Mouse (Mus musculus) intestine, embryonic 15.5 days (tissue): Measurements from ENCODE around the gene Csrp3. TPM values are rescaled to one million over a fixed set of nuclear protein-coding genes. Genes with fewer than 3 reads are reported as not detected.
A peak's percentile ranks its signal among the peaks of the same experiment; 100 is the strongest.

Experiments
- ATAC-seq: fragments of 200-750 bp; cut with Nextera tagmentation; 2 replicates; pipeline ENCODE4 v1.8.0; 2017; ENCODE audit warnings: moderate TSS enrichment, moderate library complexity
- H3K27ac ChIP-seq: fragments of 300-500 bp; sonication (generic); 2 replicates; pipeline ENCODE4 v1.5.1; 2015; ENCODE audit warnings: mild to moderate bottlenecking, inconsistent platforms
- H3K27me3 ChIP-seq: fragments of 300-500 bp; sonication (generic); replicated peaks from 2 replicates; pipeline ENCODE4 v1.6.1; 2015; ENCODE audit warnings: inconsistent platforms
- H3K36me3 ChIP-seq: fragments of 300-500 bp; sonication (generic); 2 replicates; pipeline ENCODE4 v1.6.1; 2015; ENCODE audit warnings: inconsistent platforms
- H3K4me1 ChIP-seq: fragments of 300-500 bp; sonication (generic); replicated peaks from 2 replicates; pipeline ENCODE4 v1.6.1; 2015; ENCODE audit warnings: inconsistent platforms
- H3K4me2 ChIP-seq: fragments of 300-500 bp; sonication (generic); replicated peaks from 2 replicates; pipeline ENCODE4 v1.6.1; 2015; ENCODE audit warnings: mild to moderate bottlenecking, inconsistent platforms
- H3K4me3 ChIP-seq: fragments of 300-500 bp; sonication (generic); replicated peaks from 2 replicates; pipeline ENCODE4 v1.5.1; 2015; ENCODE audit warnings: inconsistent platforms
- H3K9ac ChIP-seq: fragments of 300-500 bp; sonication (generic); 2 replicates; pipeline ENCODE4 v1.6.1; 2015; ENCODE audit warnings: inconsistent platforms
- H3K9me3 ChIP-seq: fragments of 300-500 bp; sonication (generic); 2 replicates; pipeline ENCODE4 v1.6.1; 2016; ENCODE audit warnings: inconsistent platforms
- WGBS: fragments of 180-500 bp; shearing (Covaris S2); methylation state at CpG from one replicate; pipeline ENCODE4 v1.1.7; 2015; 5-methylcytosine and 5-hydroxymethylcytosine counted together
- polyA plus RNA-seq: library from polyadenylated mRNA; unstranded; fragments of >200 nt; fragmentation: Nextera tagmentation; extraction: Ambion mirVana; gene quantifications from 2 replicates; pipeline ENCODE4 v1.2.1, GENCODE M21; 2015

The Csrp3 gene
- polyA plus RNA-seq, 1 experiment from 2014 or later = 0.94 TPM

DNA sequence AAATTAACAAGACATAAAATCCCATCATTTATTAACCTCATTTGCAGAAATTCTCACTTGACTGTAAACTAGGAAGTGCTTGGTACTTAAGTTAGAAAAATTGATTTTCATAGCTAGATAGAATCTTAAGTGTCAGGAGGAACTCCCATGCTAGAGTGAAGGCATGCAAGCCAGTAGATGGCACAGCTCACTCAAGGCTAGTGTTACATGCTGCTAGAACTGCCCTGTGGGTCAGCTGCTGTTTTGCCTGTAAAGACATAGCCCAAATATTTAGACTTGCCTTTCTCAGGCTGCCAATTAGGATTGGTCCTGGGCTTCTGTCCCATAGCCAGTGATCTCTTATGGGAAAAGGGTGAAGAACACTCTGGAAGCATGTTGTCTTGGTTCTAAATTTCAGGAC is 35.5 kb downstream of the Csrp3 start:
- Histone ChIP-seq H3K4me2 (no peak overlapping the region), H3K27ac (no peak overlapping the region), H3K36me3 (0 out of 2 replicates have a peak, but pooled peaks cover 7% of the 10 kb centered on the region)

DNA sequence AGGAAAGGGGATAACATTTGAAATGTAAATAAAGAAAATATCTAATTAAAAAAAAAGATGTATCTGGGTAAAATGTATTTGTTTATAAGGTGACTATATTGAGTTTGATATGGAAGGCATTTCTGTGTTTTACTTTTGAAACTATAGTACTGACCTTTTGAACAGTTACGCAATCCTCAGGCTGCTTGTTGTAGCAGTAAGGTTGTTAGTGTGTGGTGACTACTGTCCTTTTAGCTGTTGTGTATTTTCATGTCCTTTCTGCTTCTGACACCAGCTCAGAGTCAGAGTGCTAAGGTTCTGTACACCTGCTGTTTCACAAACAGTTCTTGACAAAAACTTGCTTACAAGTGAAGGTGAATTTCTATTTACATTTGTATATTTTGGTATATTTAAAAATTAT is 37.2 kb downstream of the Csrp3 start:
- H3K36me3 ChIP-seq = 0 out of 2 replicates have a peak, but pooled peaks cover 11% of the 10 kb centered on the region
- 93% methylated on average over 1 of the region's 1 CpGs for WGBS
- H3K27me3 ChIP-seq = no peaks in the 10 kb centered on the region
- no peak overlapping the region for H3K9ac ChIP-seq
- no peak for ATAC-seq
- no peaks in the 10 kb centered on the region for H3K4me1 ChIP-seq
- H3K4me2 ChIP-seq = no peak overlapping the region
- no peaks in the 10 kb centered on the region for H3K9me3 ChIP-seq
- H3K4me3 ChIP-seq = no peak overlapping the region
- H3K27ac ChIP-seq = no peak overlapping the region

More for the DNA sequence above, 35.5 kb downstream of the Csrp3 start:
- ATAC-seq = 0 out of 2 replicates have a peak, but pooled peaks have one; percentile 34
- Histone ChIP-seq H3K4me1 (no peaks in the 10 kb centered on the region), H3K27me3 (no peaks in the 10 kb centered on the region), H3K4me3 (no peak overlapping the region), H3K9ac (no peak overlapping the region), H3K9me3 (no peaks in the 10 kb centered on the region)

- no peak overlapping the region for H3K4me3 ChIP-seq
- no peaks in the 10 kb centered on the region for H3K9me3 ChIP-seq
- H3K9ac ChIP-seq = no peak overlapping the region
- H3K36me3 ChIP-seq = 0 out of 2 replicates have a peak, but pooled peaks cover 14% of the 10 kb centered on the region
- no peaks in the 10 kb centered on the region for H3K4me1 ChIP-seq
- ATAC-seq = no peak
- WGBS = 86% methylated on average over 4 of the region's 4 CpGs
- no peak overlapping the region for H3K4me2 ChIP-seq
- no peak overlapping the region for H3K27ac ChIP-seq
- no peaks in the 10 kb centered on the region for H3K27me3 ChIP-seq
Measured at GRCm38 (mm10) chr7:48806587-48806986, 41.2 kb downstream of the Csrp3 start.

GRCm38 (mm10) chr7:48803381-48803780 is 44.5 kb downstream of the Csrp3 start:
- Histone ChIP-seq H3K4me2 (no peak overlapping the region), H3K27me3 (no peaks in the 10 kb centered on the region), H3K4me3 (no peak overlapping the region), H3K36me3 (0 out of 2 replicates have a peak, but pooled peaks cover 14% of the 10 kb centered on the region), H3K9me3 (no peaks in the 10 kb centered on the region), H3K27ac (no peak overlapping the region), H3K9ac (no peak overlapping the region), H3K4me1 (no peaks in the 10 kb centered on the region)
- no peak for ATAC-seq
- WGBS = 90% methylated on average over 7 of the region's 7 CpGs

- no peak overlapping the region for H3K4me2 ChIP-seq
- H3K4me3 ChIP-seq = no peak overlapping the region
- H3K27ac ChIP-seq = no peak overlapping the region
- H3K9me3 ChIP-seq = no peaks in the 10 kb centered on the region
- 67% methylated on average over 3 of the region's 3 CpGs for WGBS
- H3K4me1 ChIP-seq = peaks cover 2% of the 10 kb centered on the region; the same call in 1 of the 2 replicates
- no peaks in the 10 kb centered on the region for H3K27me3 ChIP-seq
- ATAC-seq = 0 out of 2 replicates have a peak, but pooled peaks have one; percentile 27
- no peak overlapping the region for H3K9ac ChIP-seq
- no peaks in the 10 kb centered on the region for H3K36me3 ChIP-seq
Measured at GRCm38 (mm10) chr7:48795130-48795529, 52.7 kb downstream of the Csrp3 start.

DNA sequence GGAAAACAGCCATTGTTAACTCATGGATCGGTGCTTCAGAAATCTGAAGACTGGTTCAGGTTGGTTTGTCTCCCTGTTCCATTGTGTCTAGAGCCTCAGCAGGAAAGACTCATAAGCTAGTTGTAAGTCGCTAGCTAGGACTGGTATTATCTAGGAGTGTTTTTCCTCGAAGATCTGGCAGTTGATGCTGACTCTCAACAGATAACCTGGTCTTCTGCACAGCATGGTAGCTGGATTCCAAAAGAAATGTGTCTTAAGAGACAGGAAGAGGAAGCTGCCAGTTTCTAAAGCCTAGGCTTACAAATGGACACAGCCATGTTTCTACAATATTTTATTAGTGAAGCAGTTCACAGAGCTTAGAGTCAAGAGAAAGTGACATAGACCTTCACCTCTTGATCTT is 56.4 kb downstream of the Csrp3 start:
- Histone ChIP-seq H3K9ac (no peak overlapping the region), H3K36me3 (no peaks in the 10 kb centered on the region), H3K4me3 (no peak overlapping the region), H3K4me2 (no peak overlapping the region), H3K4me1 (no peaks in the 10 kb centered on the region; the same call in 1 of the 2 replicates), H3K9me3 (no peaks in the 10 kb centered on the region), H3K27me3 (no peaks in the 10 kb centered on the region), H3K27ac (no peak overlapping the region)
- 81% methylated on average over 3 of the region's 3 CpGs for WGBS
- no peak for ATAC-seq

GRCm38 (mm10) chr7:48790117-48790516 is 57.7 kb downstream of the Csrp3 start:
- no peaks in the 10 kb centered on the region; the same call in 1 of the 2 replicates for H3K4me1 ChIP-seq
- H3K27me3 ChIP-seq = no peaks in the 10 kb centered on the region
- peak overlapping the region; percentile 70 for H3K4me2 ChIP-seq
- no peaks in the 10 kb centered on the region for H3K36me3 ChIP-seq
- no peak for ATAC-seq
- WGBS = 64% methylated on average over 4 of the region's 4 CpGs
- no peaks in the 10 kb centered on the region for H3K9me3 ChIP-seq
- H3K27ac ChIP-seq = no peak overlapping the region
- H3K4me3 ChIP-seq = no peak overlapping the region
- no peak overlapping the region for H3K9ac ChIP-seq

GRCm38 (mm10) chr7:48788851-48789572 is 58.8 kb downstream of the Csrp3 start, which contains the start of gene Zdhhc13:
Gene Zdhhc13 (plus strand): TSS chr7:48789003.
- Histone ChIP-seq H3K9ac (peak within 1 kb of the TSS; percentile 81), H3K4me2 (peak within 1 kb of the TSS; percentile 70), H3K36me3 (no peaks in the 10 kb centered on the region), H3K9me3 (no peaks in the 10 kb centered on the region), H3K4me3 (peak within 1 kb of the TSS; percentile 78), H3K27ac (peak within 1 kb of the TSS; percentile 86), H3K4me1 (no peaks in the 10 kb centered on the region; the same call in 1 of the 2 replicates), H3K27me3 (no peaks in the 10 kb centered on the region)
- peak; percentile 99 for ATAC-seq
- under 1% methylated on average over 57 of the region's 57 CpGs for whole genome bisulfite sequencing

GRCm38 (mm10) chr7:48788348-48788747 is 59.5 kb downstream of the Csrp3 start:
- peak; percentile 24 for ATAC-seq
- H3K36me3 ChIP-seq = no peaks in the 10 kb centered on the region
- no peak overlapping the region for H3K9ac ChIP-seq
- 67% methylated on average over 3 of the region's 3 CpGs for WGBS
- peak overlapping the region; percentile 78 for H3K4me3 ChIP-seq
- H3K27ac ChIP-seq = no peak overlapping the region
- H3K4me2 ChIP-seq = peak overlapping the region; percentile 70
- no peaks in the 10 kb centered on the region for H3K9me3 ChIP-seq
- H3K4me1 ChIP-seq = no peaks in the 10 kb centered on the region; the same call in 1 of the 2 replicates
- H3K27me3 ChIP-seq = no peaks in the 10 kb centered on the region

DNA sequence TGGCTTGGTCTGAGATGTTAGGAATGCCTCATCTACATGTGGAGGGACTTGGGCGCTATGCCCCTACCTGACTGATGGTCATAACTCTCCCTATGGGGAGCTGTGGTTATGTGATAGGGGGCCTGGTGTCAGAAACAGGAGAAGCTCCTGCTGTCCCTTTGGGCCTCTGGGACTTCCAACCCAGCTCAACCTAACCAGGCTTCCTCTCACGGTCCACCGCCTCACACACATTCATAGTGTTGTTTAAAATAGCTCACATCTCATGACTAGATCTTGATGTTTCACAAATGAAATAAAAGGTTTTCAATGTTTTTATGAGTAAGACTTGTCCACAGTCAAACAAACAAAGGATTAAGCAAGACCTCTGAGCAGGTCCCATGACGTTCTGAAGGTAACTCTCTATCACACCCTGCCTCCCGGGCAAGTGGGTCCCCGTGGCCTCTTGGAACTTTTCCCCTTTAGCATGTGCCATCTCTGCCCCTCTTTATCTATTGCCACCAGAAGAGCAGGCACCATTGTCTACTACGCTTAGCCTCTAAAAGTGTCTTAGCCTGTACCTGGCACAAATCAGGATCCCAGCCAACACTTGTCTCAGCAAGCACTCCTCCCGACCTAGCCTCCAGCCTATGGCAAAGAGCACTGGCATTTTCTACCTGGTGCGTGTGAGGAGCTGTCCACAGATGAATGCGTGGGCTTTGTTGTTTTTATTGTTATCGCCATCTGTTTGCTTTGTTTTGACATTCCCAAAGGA is 62.9 kb downstream of the Csrp3 start:
- no peak for ATAC-seq
- Histone ChIP-seq H3K9ac (no peak overlapping the region), H3K4me3 (no peak overlapping the region), H3K27me3 (no peaks in the 10 kb centered on the region), H3K9me3 (no peaks in the 10 kb centered on the region), H3K4me2 (no peak overlapping the region), H3K27ac (no peak overlapping the region), H3K36me3 (no peaks in the 10 kb centered on the region), H3K4me1 (no peaks in the 10 kb centered on the region)
- 79% methylated on average over 11 of the region's 11 CpGs for WGBS

DNA sequence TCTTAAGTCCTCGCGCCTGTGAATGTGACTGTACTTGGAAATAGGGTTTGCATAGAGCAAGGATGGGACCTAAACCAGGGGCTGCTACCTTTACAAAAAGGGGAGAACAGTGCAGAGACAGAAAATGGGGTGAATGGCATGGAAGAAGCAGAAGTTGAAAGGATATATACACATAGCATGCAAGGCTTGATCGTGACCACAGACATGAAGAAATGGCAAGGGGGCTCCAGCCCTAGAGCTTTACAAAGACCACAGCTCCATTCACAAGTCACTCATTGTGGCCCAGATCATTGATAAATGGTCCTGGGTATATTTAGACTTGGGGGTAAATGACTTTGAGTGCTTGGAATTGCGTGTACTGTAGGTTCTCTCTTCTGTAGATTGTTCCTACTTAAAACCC is 65.4 kb downstream of the Csrp3 start:
- WGBS = 82% methylated on average over 4 of the region's 4 CpGs
- Histone ChIP-seq H3K4me1 (no peaks in the 10 kb centered on the region), H3K4me3 (no peak overlapping the region), H3K9ac (no peak overlapping the region), H3K27me3 (no peaks in the 10 kb centered on the region), H3K4me2 (no peak overlapping the region), H3K36me3 (no peaks in the 10 kb centered on the region), H3K27ac (no peak overlapping the region), H3K9me3 (no peaks in the 10 kb centered on the region)
- no peak for ATAC-seq
